Mouse (Mus musculus) neural tube, embryonic 11.5 days (tissue): ENCODE results near the gene Palm. TPM values are rescaled to one million over a fixed set of nuclear protein-coding genes. Genes with fewer than 3 reads are reported as not detected.
A peak's percentile ranks its signal among the peaks of the same experiment; 100 is the strongest.

ENCODE experiments used
- ATAC-seq: fragments of 200-750 bp; cut with Nextera tagmentation; 2 replicates; pipeline ENCODE4 v1.8.0; 2017; ENCODE audit warnings: moderate number of reproducible peaks, mild to moderate bottlenecking, moderate TSS enrichment, moderate library complexity; ENCODE audit not compliant: insufficient read depth, low FRiP score, low TSS enrichment
- DNase-seq: peaks from one replicate; pipeline ENCODE4 v3.0.0-alpha.2; 2015; ENCODE audit warnings: low spot score
- H3K27ac ChIP-seq: fragments of 300-500 bp; sonication (generic); 2 replicates; pipeline ENCODE4 v1.5.1; 2014; ENCODE audit warnings: low read depth, mild to moderate bottlenecking, low read length
- H3K27me3 ChIP-seq: fragments of 300-500 bp; sonication (generic); 2 replicates; pipeline ENCODE4 v1.6.1; 2014; ENCODE audit warnings: mild to moderate bottlenecking, low read length, mixed read lengths; ENCODE audit not compliant: control insufficient read depth, insufficient read depth
- H3K36me3 ChIP-seq: fragments of 300-500 bp; sonication (generic); 2 replicates; pipeline ENCODE4 v1.6.1; 2014; ENCODE audit warnings: mild to moderate bottlenecking, low read length, moderate library complexity, mixed read lengths; ENCODE audit not compliant: control insufficient read depth, insufficient read depth
- H3K4me1 ChIP-seq: fragments of 300-500 bp; sonication (generic); 2 replicates; pipeline ENCODE4 v1.6.1; 2014; ENCODE audit warnings: low read length, mixed read lengths; ENCODE audit not compliant: control insufficient read depth, insufficient read depth
- H3K4me2 ChIP-seq: fragments of 300-500 bp; sonication (generic); 2 replicates; pipeline ENCODE4 v1.6.1; 2014; ENCODE audit warnings: low read depth, mild to moderate bottlenecking, moderate library complexity
- H3K4me3 ChIP-seq: fragments of 300-500 bp; sonication (generic); 2 replicates; pipeline ENCODE4 v1.5.1; 2014; ENCODE audit warnings: low read depth, low read length
- H3K9ac ChIP-seq: fragments of 300-500 bp; sonication (generic); 2 replicates; pipeline ENCODE4 v1.6.1; 2014; ENCODE audit warnings: mild to moderate bottlenecking, low read length
- H3K9me3 ChIP-seq: fragments of 300-500 bp; sonication (generic); 2 replicates; pipeline ENCODE4 v1.6.1; 2016; ENCODE audit warnings: low read length; ENCODE audit not compliant: control insufficient read depth
- WGBS: fragments of 180-500 bp; shearing (Covaris S2); extraction: QIAGEN DNeasy Blood & Tissue Kit; methylation state at CpG from one replicate; pipeline ENCODE4 v1.1.7; 2014; 5-methylcytosine and 5-hydroxymethylcytosine counted together
- polyA plus RNA-seq: library from polyadenylated mRNA; unstranded; fragments of >200 nt; fragmentation: Nextera tagmentation; extraction: Ambion mirVana; gene quantifications from 2 replicates; pipeline ENCODE4 v1.2.1, GENCODE M21; 2014

The Palm gene
- polyA plus RNA-seq, 1 experiment from 2014 or later = 155 TPM

- Histone ChIP-seq H3K4me3 (no peak overlapping the region), H3K27me3 (no peaks in the 10 kb centered on the region), H3K9me3 (no peaks in the 10 kb centered on the region; the same call in 1 of the 2 replicates), H3K27ac (no peak overlapping the region), H3K4me2 (no peak overlapping the region), H3K36me3 (no peaks in the 10 kb centered on the region), H3K9ac (no peak overlapping the region), H3K4me1 (no peaks in the 10 kb centered on the region)
- WGBS = 81% methylated on average over 9 of the region's 9 CpGs
- no peak for ATAC-seq
- DNase-seq = no peak
These were observed 39.4 kb downstream of the Palm start for GRCm38 (mm10) chr10:79832786-79833181.

- Histone ChIP-seq H3K9me3 (no peaks in the 10 kb centered on the region), H3K4me3 (no peak overlapping the region), H3K27ac (no peak overlapping the region), H3K4me2 (no peak overlapping the region), H3K36me3 (no peaks in the 10 kb centered on the region), H3K27me3 (no peaks in the 10 kb centered on the region), H3K9ac (no peak overlapping the region), H3K4me1 (no peaks in the 10 kb centered on the region)
- ATAC-seq = peak; percentile 53; the same call in 1 of the 2 replicates
- 26% methylated on average over 9 of the region's 9 CpGs for WGBS
- peak; percentile 85 for DNase-seq
These were observed 41.5 kb downstream of the Palm start for GRCm38 (mm10) chr10:79834769-79835398.

- H3K4me1 ChIP-seq = peaks cover 5% of the 10 kb centered on the region; the same call in 1 of the 2 replicates
- no peaks in the 10 kb centered on the region for H3K27me3 ChIP-seq
- H3K36me3 ChIP-seq = no peaks in the 10 kb centered on the region
- DNase-seq = no peak
- no peaks in the 10 kb centered on the region for H3K9me3 ChIP-seq
- ATAC-seq = no peak
- H3K4me3 ChIP-seq = no peak overlapping the region
- no peak overlapping the region for H3K9ac ChIP-seq
- H3K4me2 ChIP-seq = no peak overlapping the region
- no peak overlapping the region for H3K27ac ChIP-seq
- whole genome bisulfite sequencing = 95% methylated on average over 3 of the region's 3 CpGs
These were observed 43.5 kb downstream of the Palm start for GRCm38 (mm10) chr10:79836918-79837317.

- Histone ChIP-seq H3K27me3 (no peaks in the 10 kb centered on the region), H3K9me3 (no peaks in the 10 kb centered on the region), H3K36me3 (no peaks in the 10 kb centered on the region), H3K9ac (no peak overlapping the region), H3K27ac (no peak overlapping the region), H3K4me2 (no peak overlapping the region), H3K4me1 (peaks cover 10% of the 10 kb centered on the region), H3K4me3 (no peak overlapping the region)
- ATAC-seq = no peak
- 74% methylated on average over 2 of the region's 2 CpGs for WGBS
- DNase-seq = no peak
These were observed 44.8 kb downstream of the Palm start for GRCm38 (mm10) chr10:79838151-79838550.

GRCm38 (mm10) chr10:79840091-79840490, 46.7 kb downstream of the Palm start:
- Histone ChIP-seq H3K27ac (no peak overlapping the region), H3K9ac (no peak overlapping the region), H3K9me3 (no peaks in the 10 kb centered on the region), H3K27me3 (no peaks in the 10 kb centered on the region), H3K4me3 (no peak overlapping the region), H3K4me2 (no peak overlapping the region), H3K36me3 (no peaks in the 10 kb centered on the region), H3K4me1 (peaks cover 10% of the 10 kb centered on the region)
- ATAC-seq (no peak), DNase-seq (no peak)
- WGBS = 87% methylated on average over 3 of the region's 3 CpGs

- H3K4me1 ChIP-seq = peaks cover 10% of the 10 kb centered on the region
- peak overlapping the region; percentile 85 for H3K27ac ChIP-seq
- peak; percentile 72 for DNase-seq
- no peaks in the 10 kb centered on the region for H3K27me3 ChIP-seq
- peak; percentile 86 for ATAC-seq
- under 1% methylated on average over 24 of the region's 24 CpGs for WGBS
- peak overlapping the region; percentile 21 for H3K4me3 ChIP-seq
- H3K36me3 ChIP-seq = no peaks in the 10 kb centered on the region
- peak overlapping the region; percentile 63 for H3K9ac ChIP-seq
- H3K9me3 ChIP-seq = no peaks in the 10 kb centered on the region
- H3K4me2 ChIP-seq = peak overlapping the region; percentile 45
These were observed 47.5 kb downstream of the Palm start for GRCm38 (mm10) chr10:79840644-79841551.

GRCm38 (mm10) chr10:79842322-79842721, 49.0 kb downstream of the Palm start:
- Histone ChIP-seq H3K9ac (no peak overlapping the region), H3K4me1 (peaks cover 10% of the 10 kb centered on the region), H3K27me3 (no peaks in the 10 kb centered on the region), H3K4me3 (no peak overlapping the region), H3K36me3 (no peaks in the 10 kb centered on the region), H3K4me2 (no peak overlapping the region), H3K9me3 (no peaks in the 10 kb centered on the region), H3K27ac (peak overlapping the region; percentile 58; the same call in 1 of the 2 replicates)
- ATAC-seq (no peak), DNase-seq (no peak)
- 75% methylated on average over 3 of the region's 3 CpGs for WGBS

GRCm38 (mm10) chr10:79843476-79843875, 50.1 kb downstream of the Palm start:
- 80% methylated on average over 6 of the region's 6 CpGs for WGBS
- H3K4me3 ChIP-seq = no peak overlapping the region
- no peak for ATAC-seq
- H3K4me1 ChIP-seq = peaks cover 10% of the 10 kb centered on the region
- DNase-seq = no peak
- no peaks in the 10 kb centered on the region for H3K27me3 ChIP-seq
- no peak overlapping the region for H3K4me2 ChIP-seq
- H3K27ac ChIP-seq = no peak overlapping the region
- no peaks in the 10 kb centered on the region for H3K9me3 ChIP-seq
- no peak overlapping the region for H3K9ac ChIP-seq
- no peaks in the 10 kb centered on the region for H3K36me3 ChIP-seq
